Mouse (Mus musculus) G1E-ER4 (cell line): ENCODE measurements around the gene Gm9803. TPM values are rescaled to one million over a fixed set of nuclear protein-coding genes. Genes with fewer than 3 reads are reported as not detected.
"Not testable (repeated sequence)": the region's sequence is repeated elsewhere in the genome, so short reads cannot be mapped to it uniquely, and the experiment has no call there.

Source experiments
- GATA1 ChIP-seq: IDR thresholded peaks from one replicate; pipeline ENCODE4 v1.8.0; 2012; ENCODE audit warnings: low read length, inconsistent platforms
- polyA plus RNA-seq: library from polyadenylated mRNA; stranded (reverse); fragments of >175 nt; gene quantifications from 2 replicates; pipeline ENCODE4 v1.2.3, GENCODE M21; 2012

Gm9803 gene
- 20.2 and 35.3 TPM in 2 replicates for polyA plus RNA-seq

- not testable (repeated sequence) for TF ChIP-seq GATA1
Observed at GRCm38 (mm10) chr10:43523931-43524330, at the start of gene Gm9803. Gene Gm9803, plus strand, starts transcription at chr10:43524084.

- TF ChIP-seq GATA1: no peak
Observed at GRCm38 (mm10) chr10:43475376-43475775, 48.5 kb upstream of the Gm9803 start.

- no peak for TF ChIP-seq GATA1
Observed at GRCm38 (mm10) chr10:43477459-43477858, 46.4 kb upstream of the Gm9803 start.

DNA sequence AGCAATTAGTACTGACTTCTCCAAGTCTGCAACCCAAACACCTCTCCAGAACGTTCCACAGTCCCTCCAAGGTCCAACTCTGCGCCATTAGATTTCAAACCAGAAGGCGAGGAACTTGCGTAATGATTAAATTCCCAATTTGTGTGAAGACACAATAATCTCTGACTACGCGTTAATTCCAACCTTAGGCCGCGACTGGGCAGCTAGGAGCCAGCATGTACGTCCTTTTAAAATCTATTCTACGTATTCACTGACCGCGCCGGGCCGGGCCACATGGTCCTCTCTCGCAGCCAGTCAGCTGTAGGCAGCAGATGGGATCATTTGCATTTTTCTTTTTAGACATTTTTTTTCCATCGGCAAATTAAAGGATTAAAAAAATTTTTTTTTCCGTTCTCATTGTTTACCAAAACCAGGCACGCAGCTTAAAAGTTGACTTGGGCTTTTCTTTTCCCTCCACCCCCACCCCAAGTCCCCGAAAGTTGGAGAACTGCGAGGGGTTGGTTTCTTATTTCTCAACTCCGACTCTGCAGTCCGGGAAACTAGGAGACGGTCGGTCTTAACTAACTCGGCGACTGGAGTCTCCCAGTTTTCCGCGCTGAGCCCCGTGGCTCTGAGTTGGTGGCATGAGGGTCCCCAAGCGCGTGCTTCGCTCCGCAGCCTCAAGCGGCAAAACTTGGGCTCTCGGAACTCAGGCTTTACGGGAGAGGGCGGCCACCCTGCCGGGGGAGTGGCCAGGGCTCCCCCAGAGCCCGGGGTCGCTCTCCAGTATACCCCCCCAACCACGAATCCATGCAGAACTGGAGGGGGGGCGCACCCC, 45.8 kb upstream of the Gm9803 start:
- TF ChIP-seq GATA1: no peak

DNA sequence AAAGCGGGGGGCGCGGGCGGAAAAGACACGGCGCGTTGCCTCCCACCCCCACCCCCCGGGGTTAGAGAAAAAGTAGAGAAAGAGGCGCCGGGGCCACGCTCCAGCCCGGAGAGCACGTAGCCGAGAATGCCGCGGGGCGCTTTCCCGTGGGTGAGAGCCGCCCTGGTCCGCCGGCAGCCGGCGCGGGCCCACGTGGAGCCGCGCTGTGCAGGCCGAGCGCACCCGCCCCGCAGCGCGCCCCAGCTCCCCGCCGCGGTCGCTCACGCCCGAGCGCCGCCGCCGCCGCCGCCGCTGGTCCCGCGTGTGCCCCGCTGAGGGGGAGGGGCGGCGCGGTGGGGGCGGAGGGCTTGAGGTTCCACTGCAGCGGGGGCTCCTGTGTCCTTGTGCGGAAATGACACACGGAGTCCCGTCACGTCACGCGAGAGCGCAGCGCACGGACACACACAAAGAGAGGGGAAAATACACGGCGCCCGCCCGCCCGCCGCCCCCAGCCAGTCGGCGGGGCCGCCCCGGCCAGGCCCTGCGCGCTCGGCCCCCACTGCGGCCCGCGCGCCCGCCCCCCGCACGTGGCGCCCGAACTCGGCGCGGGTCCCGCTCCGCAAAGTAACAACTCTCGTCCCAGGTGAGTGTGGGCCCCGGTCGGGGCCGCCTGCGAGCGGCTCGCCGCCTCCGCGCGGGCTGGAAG, 45.0 kb upstream of the Gm9803 start, which contains the start of gene Bend3:
Gene Bend3 (plus strand): TSS at position 81 of the 685 bp plus-strand sequence.
- TF ChIP-seq GATA1: no peak

DNA sequence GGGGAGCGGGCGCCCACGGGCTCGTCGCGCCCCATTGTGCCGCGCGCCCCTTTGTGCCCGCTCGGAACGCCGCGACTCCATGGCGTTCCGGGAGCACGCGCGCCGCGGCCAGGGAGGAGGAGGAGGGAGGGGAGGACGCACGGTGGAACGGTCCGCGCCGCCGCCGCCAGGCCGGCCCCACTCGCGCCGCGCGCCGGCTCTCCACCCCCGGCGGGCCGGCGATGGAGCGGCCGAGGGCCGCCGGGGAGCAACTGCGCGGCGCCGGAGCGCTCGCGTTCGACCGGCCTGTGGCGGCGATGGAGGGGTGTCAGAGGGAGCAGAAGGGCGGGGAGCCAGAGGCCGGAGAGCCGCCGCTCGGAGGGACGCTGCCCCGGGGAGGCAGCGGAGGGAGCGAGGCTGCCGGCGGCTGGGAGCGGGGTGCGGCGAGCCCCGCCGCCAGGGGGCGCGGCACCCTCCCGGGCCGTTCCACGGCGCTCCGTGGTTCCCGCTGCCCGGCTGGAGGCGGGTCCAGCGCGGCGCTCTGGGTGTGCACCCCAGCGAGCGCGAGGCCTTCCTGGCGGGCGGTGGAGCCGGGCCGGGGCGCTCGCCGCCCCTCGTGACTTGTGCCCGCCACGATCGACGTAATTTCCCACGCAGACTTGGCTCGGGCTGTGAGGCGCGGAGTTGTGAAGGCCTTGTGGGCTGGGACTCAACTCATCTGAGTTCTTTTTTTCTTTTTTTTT, 44.3 kb upstream of the Gm9803 start:
- TF ChIP-seq GATA1: no peak

- TF ChIP-seq GATA1: no peak
Observed at GRCm38 (mm10) chr10:43480227-43480849, 43.5 kb upstream of the Gm9803 start.

GRCm38 (mm10) chr10:43481179-43481578, 42.7 kb upstream of the Gm9803 start:
- no peak for TF ChIP-seq GATA1

GRCm38 (mm10) chr10:43482021-43482420, 41.9 kb upstream of the Gm9803 start:
- TF ChIP-seq GATA1: no peak

- no peak for TF ChIP-seq GATA1
Observed at GRCm38 (mm10) chr10:43483426-43483995, 40.4 kb upstream of the Gm9803 start.

DNA sequence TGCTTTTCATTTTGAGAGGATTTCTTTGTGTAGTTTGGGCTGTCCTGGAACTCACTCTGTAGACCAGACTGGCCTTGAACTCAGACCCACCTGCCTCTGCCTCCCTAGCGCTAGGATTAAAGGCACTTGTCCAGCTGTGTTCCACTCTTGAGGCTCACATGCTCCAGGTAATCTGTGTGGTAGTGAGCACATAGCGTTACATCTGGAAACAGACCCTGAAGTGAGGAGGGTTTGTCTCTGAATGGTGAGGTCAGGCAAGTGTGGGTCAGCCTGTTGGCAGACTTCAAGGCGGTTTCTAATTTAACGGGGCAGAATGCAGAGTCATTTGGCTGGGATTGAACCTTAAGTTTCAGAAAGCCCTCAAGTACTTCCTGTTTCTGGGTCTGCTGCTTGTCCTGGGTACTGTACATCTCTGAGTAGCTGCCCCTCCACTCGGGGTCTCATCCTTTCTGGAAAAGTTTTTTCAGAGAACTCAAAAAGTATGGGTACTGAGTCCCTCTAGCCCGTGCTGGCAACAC, 38.1 kb upstream of the Gm9803 start:
- TF ChIP-seq GATA1: no peak

DNA sequence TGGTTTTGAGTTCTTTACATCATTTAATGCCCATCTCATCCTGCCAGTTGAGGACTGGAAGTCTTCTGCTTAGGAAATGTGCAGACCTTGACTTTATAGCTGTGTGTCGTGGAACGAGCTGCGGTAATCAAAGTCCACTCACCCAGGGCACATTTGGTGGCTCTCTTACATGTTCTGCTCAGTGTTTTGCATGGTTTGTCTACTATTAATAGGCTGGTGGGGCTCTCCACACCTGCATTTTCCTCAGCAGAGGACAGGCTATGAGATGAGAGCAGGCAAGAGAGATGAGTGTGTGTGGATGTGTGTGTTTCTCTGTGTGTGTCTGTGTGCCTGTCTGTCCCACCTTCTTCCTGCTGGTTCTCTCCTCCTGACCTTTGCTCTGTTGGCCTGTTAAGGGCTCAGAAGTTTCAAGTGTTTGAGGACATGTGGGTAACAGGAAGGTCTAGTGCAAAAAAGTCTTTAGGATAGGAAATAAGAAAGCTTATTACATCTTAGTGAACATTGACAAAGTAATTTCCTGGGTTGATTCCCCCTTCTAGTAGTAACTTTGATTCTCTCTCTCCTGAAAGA, 36.4 kb upstream of the Gm9803 start:
- TF ChIP-seq GATA1: no peak

DNA sequence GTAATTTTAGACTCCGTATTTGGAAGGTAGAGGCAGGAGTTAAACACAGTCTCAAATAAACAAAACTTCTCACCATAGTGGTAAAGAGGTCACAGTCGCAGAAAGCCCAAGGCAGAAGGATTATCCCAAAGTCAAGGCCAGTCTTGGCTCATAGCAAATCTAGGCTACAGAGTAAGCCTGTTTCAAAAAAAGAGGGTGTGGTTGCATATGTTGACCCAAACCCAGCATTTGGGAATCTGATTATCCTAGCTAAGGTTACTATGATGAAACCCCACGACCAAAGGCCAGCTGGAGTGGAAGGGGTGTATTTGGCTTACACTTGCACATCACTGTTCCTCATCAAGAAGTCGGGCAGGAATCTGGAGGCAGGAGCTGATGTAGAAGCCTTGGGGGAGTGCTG, 35.6 kb upstream of the Gm9803 start:
- no peak for TF ChIP-seq GATA1

- TF ChIP-seq GATA1: no peak
Observed at GRCm38 (mm10) chr10:43489139-43489538, 34.7 kb upstream of the Gm9803 start.

DNA sequence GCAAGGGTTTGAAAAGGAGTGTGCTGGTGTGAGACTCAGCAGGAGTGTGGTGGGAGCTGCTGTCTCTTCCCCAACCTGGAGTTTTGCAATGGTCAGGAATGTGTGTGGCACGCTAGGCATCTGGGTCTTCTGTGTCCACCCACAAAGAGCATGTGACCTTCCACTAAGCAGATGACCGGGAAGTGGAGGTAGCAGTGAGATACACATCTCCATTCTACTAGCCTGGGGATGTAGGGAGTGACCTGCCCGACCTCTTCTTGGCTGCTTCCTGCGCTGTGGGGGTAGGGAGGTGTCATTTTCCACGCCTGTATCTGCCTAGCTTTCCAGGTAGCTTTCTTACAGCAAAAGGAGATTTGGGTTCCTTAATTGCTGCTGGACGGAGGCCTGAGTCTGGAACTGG, 34.3 kb upstream of the Gm9803 start:
- no peak for TF ChIP-seq GATA1
